Mouse (Mus musculus) ES-E14 (cell line): ENCODE measurements around the gene Sdk2. TPM values are rescaled to one million over a fixed set of nuclear protein-coding genes. Genes with fewer than 3 reads are reported as not detected.

Experiments used
- DNase-seq: peaks from one replicate; pipeline ENCODE4 v3.0.0-alpha.2; 2013; ENCODE audit warnings: low read depth, low spot score
- H3K27ac ChIP-seq: 2 replicates; pipeline ENCODE4 v1.5.1; 2012; ENCODE audit warnings: low read depth, mild to moderate bottlenecking, low read length, moderate library complexity, mixed read lengths; ENCODE audit not compliant: poor library complexity, insufficient read depth, severe bottlenecking
- H3K36me3 ChIP-seq: 2 replicates; pipeline ENCODE4 v1.6.1; 2012; ENCODE audit warnings: mild to moderate bottlenecking, low read length, moderate library complexity, mixed read lengths; ENCODE audit not compliant: control insufficient read depth, poor library complexity, insufficient read depth, severe bottlenecking
- H3K4me1 ChIP-seq, 2 experiments: fragments of 150-350 bp in 1 of 2; sonication (generic) in 1 of 2; 2 replicates each; pipeline ENCODE4 v1.6.1; 2012; ENCODE audit warnings: low read length in 2 of 2, mild to moderate bottlenecking in 1 of 2, mixed read lengths in 1 of 2; ENCODE audit not compliant: control insufficient read depth in 2 of 2, insufficient read depth in 2 of 2, poor library complexity in 1 of 2
- H3K4me3 ChIP-seq, 2 experiments: fragments of 150-350 bp in 1 of 2; sonication (generic) in 1 of 2; 2 replicates each; pipeline ENCODE4 v1.5.1; 2012; ENCODE audit warnings: low read length in 2 of 2, low read depth in 1 of 2, mild to moderate bottlenecking in 1 of 2, mixed read lengths in 1 of 2; ENCODE audit not compliant: insufficient read depth in 1 of 2, poor library complexity in 1 of 2, severe bottlenecking in 1 of 2
- H3K9ac ChIP-seq: 2 replicates; pipeline ENCODE4 v1.6.1; 2012; ENCODE audit warnings: low read depth, mild to moderate bottlenecking, low read length, mixed read lengths; ENCODE audit not compliant: poor library complexity, insufficient read depth, severe bottlenecking
- H3K9me3 ChIP-seq: fragments of 150-350 bp; sonication (generic); 2 replicates; pipeline ENCODE4 v1.6.1; 2012; ENCODE audit warnings: low read depth, mild to moderate bottlenecking, low read length; ENCODE audit not compliant: control insufficient read depth, insufficient read depth
- CHD2 ChIP-seq: IDR thresholded peaks from 2 replicates; pipeline ENCODE4 v1.6.1; 2014; ENCODE audit warnings: mild to moderate bottlenecking, low read depth, low read length, inconsistent platforms
- HCFC1 ChIP-seq: IDR thresholded peaks from 2 replicates; pipeline ENCODE4 v1.6.1; 2012; ENCODE audit warnings: low read length, inconsistent platforms, borderline replicate concordance; ENCODE audit not compliant: insufficient read depth
- MAFK ChIP-seq: IDR thresholded peaks from 2 replicates; pipeline ENCODE4 v1.6.1; 2014; ENCODE audit warnings: mild to moderate bottlenecking, low read depth, low read length, inconsistent platforms; ENCODE audit not compliant: insufficient read depth
- ZC3H11A ChIP-seq: IDR thresholded peaks from 2 replicates; pipeline ENCODE4 v1.6.1; 2012; ENCODE audit warnings: low read depth, mild to moderate bottlenecking, inconsistent platforms, low read length, borderline replicate concordance
- ZNF384 ChIP-seq: IDR thresholded peaks from 2 replicates; pipeline ENCODE4 v1.6.1; 2012; ENCODE audit warnings: low read depth, low read length, inconsistent platforms
- in situ Hi-C, 2 experiments: fragments of 600-800 bp; cut with MboI; formaldehyde crosslinking; loops; one replicate each; pipeline ENCODE4 v1.15.1; 2025; ENCODE audit warnings: low sequenced_read_pairs in 2 of 2, inconsistent platforms in 1 of 2; ENCODE audit not compliant: unreplicated experiment in 2 of 2
- total RNA-seq: library from RNA; depleted of rRNA; stranded (reverse); fragments of 300-350 nt; gene quantifications from 2 replicates; pipeline ENCODE4 v1.2.3, GENCODE M21; 2012

Sdk2 gene
- total RNA-seq, 1 experiment: 2.0 TPM

- Histone ChIP-seq H3K27ac (no peak overlapping the region), H3K36me3 (peaks cover 33% of the 10 kb centered on the region), H3K9me3 (no peaks in the 10 kb centered on the region), H3K4me1 (peaks cover 4 to 23% of the 10 kb centered on the region in 2 experiments; a peak in 2 of 4 replicates), H3K9ac (no peak overlapping the region), H3K4me3 (no peak overlapping the region)
- no peak for DNase-seq
- in situ Hi-C loops: no loop called here
- no peak for TF ChIP-seq ZNF384
- no peak for TF ChIP-seq ZC3H11A
- no peak for TF ChIP-seq MAFK
- TF ChIP-seq CHD2: no peak
- TF ChIP-seq HCFC1: no peak
Observed at GRCm38 (mm10) chr11:113726994-113727888, 339.6 kb downstream of the Sdk2 start.
